Mouse (Mus musculus): Measurements from ENCODE around the gene Tstd1. TPM values are rescaled to one million over a fixed set of nuclear protein-coding genes. Genes with fewer than 3 reads are reported as not detected.

The Tstd1 gene
- polyA plus RNA-seq, 1 experiment from 2014 or later = 4.2 TPM

DNA sequence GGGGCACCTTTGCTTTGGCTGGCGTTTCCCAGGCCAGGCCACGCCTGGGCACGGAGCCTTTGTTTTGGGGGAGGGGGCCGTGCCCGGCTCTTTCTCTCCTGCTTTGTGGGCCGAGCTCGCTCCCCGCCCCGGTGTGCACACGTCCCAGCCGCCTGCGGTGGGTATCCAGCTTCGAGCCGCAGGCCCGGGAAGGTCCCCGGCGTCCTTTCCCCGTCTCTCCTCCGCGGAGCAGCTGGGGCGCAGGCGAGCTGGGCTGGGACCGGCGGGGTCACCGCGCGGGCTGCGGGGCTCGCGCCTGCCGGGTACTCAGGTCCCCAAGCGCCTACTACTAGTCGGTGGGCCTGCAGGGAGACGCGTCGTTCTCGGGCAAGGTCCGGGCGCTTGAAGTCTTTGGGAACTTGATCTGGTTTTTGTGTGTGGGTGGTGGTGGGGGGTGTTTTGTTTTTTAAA, 7.2 kb upstream of the Tstd1 start:
- Histone ChIP-seq H3K27ac (ENCODE audit: low read length) (peak overlapping the region; percentile 92), H3K4me3 (ENCODE audit: low read length) (peak overlapping the region; percentile 83), H3K9ac (ENCODE audit: low read length) (peak overlapping the region; percentile 99), H3K4me2 (ENCODE audit: low read depth, low read length) (peak overlapping the region; percentile 78), H3K9me3 (replicated peaks; ENCODE audit: control insufficient read depth, low read length) (no peaks in the 10 kb centered on the region), H3K27me3 (ENCODE audit: control insufficient read depth, insufficient read depth, low read length) (peaks cover 5% of the 10 kb centered on the region; the same call in 1 of the 2 replicates), H3K36me3 (ENCODE audit: control insufficient read depth, insufficient read depth) (peaks cover 12% of the 10 kb centered on the region), H3K4me1 (ENCODE audit: control insufficient read depth, insufficient read depth, low read length) (peaks cover 11% of the 10 kb centered on the region)
- ATAC-seq (replicated peaks; ENCODE audit: extremely low read depth, insufficient read depth, low FRiP score) = peak; percentile 67
- under 1% methylated on average over 39 of the region's 39 CpGs for WGBS

DNA sequence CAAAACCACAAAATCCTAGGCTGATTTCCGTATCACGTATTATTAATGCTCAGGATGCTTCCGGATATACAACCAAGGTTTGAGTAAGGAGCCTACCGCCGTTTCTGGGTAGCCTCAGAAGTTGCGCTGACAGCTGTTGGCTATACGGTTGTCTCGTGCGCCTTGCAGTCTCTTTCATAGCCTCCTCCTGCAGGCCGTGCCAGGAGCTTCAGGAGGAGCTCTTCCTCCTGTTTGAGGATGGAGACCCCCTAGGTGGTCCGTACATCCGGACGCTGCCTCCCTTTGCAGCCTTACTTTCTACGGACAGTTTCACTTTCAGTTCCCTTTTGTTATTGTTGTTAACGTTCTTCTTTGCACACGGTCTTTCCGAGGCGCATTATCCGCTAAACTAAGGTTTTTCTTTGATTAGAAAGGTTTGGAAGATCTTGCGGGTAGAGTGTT, 6.7 kb upstream of the Tstd1 start:
- Histone ChIP-seq H3K9me3 (replicated peaks; ENCODE audit: control insufficient read depth, low read length) (no peaks in the 10 kb centered on the region), H3K27me3 (ENCODE audit: control insufficient read depth, insufficient read depth, low read length) (peaks cover 5% of the 10 kb centered on the region; the same call in 1 of the 2 replicates)

DNA sequence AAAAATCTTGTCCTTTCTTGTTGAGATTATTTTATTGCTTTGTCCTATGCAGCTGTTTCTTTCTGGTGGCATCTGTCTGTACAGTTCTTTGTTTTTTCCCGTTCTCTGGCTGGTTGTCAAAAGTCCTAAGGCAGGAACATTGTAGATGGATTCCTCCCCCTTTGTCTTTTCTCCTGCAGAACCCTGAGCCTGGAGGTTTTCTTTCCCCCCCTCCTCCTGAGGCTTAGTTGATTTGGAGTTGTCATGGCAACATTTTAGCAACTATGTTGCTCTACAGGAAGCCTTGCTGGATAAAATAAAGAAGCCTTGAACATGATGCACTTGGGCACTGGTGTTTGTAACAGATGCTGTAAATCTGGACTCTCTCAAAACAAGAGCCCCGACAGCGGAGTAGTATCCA, 6.2 kb upstream of the Tstd1 start:
- Histone ChIP-seq H3K27ac (ENCODE audit: low read length) (peak overlapping the region; percentile 92), H3K27me3 (ENCODE audit: control insufficient read depth, insufficient read depth, low read length) (peaks cover 5% of the 10 kb centered on the region; the same call in 1 of the 2 replicates), H3K4me1 (ENCODE audit: control insufficient read depth, insufficient read depth, low read length) (peaks cover 11% of the 10 kb centered on the region), H3K9ac (ENCODE audit: low read length) (peak overlapping the region; percentile 99), H3K4me3 (ENCODE audit: low read length) (peak overlapping the region; percentile 83), H3K36me3 (ENCODE audit: control insufficient read depth, insufficient read depth) (peaks cover 20% of the 10 kb centered on the region), H3K9me3 (replicated peaks; ENCODE audit: control insufficient read depth, low read length) (no peaks in the 10 kb centered on the region), H3K4me2 (ENCODE audit: low read depth, low read length) (peak overlapping the region; percentile 78)
- no peak for ATAC-seq (replicated peaks; ENCODE audit: extremely low read depth, insufficient read depth, low FRiP score)
- WGBS = 51% methylated on average over 3 of the region's 3 CpGs

More for the DNA sequence above, 6.7 kb upstream of the Tstd1 start:
- Histone ChIP-seq H3K36me3 (ENCODE audit: control insufficient read depth, insufficient read depth) (peaks cover 15% of the 10 kb centered on the region), H3K4me3 (ENCODE audit: low read length) (peak overlapping the region; percentile 83), H3K9ac (ENCODE audit: low read length) (peak overlapping the region; percentile 99), H3K27ac (ENCODE audit: low read length) (peak overlapping the region; percentile 92), H3K4me2 (ENCODE audit: low read depth, low read length) (peak overlapping the region; percentile 78), H3K4me1 (ENCODE audit: control insufficient read depth, insufficient read depth, low read length) (peaks cover 11% of the 10 kb centered on the region)
- ATAC-seq (replicated peaks; ENCODE audit: extremely low read depth, insufficient read depth, low FRiP score) = 0 out of 2 replicates have a peak, but pooled peaks have one; percentile 23
- 1% methylated on average over 20 of the region's 20 CpGs for WGBS

DNA sequence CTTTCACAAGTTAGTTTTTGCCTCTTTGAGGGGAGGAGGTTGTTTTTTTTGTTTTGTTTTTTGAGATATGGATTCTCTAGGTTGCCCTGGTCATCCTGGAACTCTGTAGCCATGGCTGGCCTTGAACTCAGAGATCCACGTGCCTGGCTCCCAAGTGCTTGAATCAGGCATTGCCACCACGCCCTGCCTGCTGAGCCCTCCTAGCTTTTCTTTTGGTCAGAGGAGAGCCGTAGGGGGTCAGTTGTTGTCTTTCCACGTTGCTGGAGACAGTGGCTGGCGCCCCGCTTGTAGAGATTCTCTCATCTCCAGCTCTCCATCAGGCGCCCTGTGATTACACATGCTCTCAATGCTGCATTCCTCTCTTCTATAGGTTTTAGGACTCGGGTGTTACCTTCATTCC, 5.1 kb upstream of the Tstd1 start:
- no peak overlapping the region for H3K4me2 ChIP-seq (ENCODE audit: low read depth, low read length)
- no peak overlapping the region for H3K4me3 ChIP-seq (ENCODE audit: low read length)
- H3K27me3 ChIP-seq (ENCODE audit: control insufficient read depth, insufficient read depth, low read length) = peaks cover 5% of the 10 kb centered on the region; the same call in 1 of the 2 replicates
- 76% methylated on average over 8 of the region's 8 CpGs for WGBS
- no peaks in the 10 kb centered on the region for H3K9me3 ChIP-seq (replicated peaks; ENCODE audit: control insufficient read depth, low read length)
- no peak overlapping the region for H3K27ac ChIP-seq (ENCODE audit: low read length)
- ATAC-seq (replicated peaks; ENCODE audit: extremely low read depth, insufficient read depth, low FRiP score) = no peak
- no peak overlapping the region for H3K9ac ChIP-seq (ENCODE audit: low read length)
- peaks cover 11% of the 10 kb centered on the region for H3K4me1 ChIP-seq (ENCODE audit: control insufficient read depth, insufficient read depth, low read length)
- peaks cover 30% of the 10 kb centered on the region for H3K36me3 ChIP-seq (ENCODE audit: control insufficient read depth, insufficient read depth)

DNA sequence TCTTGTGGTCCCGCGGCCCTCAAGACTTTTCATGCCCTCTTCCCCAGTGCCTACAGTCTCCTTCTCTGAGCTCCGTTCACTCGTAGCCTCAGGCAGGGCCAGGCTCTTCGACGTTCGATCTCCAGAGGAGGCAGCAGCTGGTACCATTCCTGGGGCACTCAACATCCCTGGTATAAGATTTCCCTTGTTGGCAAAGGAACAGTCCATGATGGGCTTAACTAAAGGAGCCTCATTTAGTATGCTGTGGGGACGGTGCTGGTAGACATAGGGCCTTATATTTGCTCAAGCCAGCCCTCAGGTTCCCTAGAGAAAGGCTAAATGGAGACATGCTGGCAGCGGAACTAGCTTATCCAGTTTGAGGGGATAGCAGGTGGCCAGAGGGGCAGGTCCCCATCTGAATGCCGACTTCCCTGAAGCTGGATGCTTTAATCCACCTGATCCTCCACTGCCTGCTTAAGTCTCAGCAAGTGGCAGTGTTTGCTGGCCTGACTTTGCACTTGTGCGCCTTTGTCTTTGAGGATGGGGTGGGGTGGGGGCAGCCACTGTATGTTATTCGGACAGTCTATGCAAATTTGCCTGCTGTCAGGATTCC, 715 bp downstream of the Tstd1 start:
- H3K4me3 ChIP-seq (ENCODE audit: low read length) = no peak overlapping the region
- no peak overlapping the region for H3K4me2 ChIP-seq (ENCODE audit: low read depth, low read length)
- no peaks in the 10 kb centered on the region for H3K27me3 ChIP-seq (ENCODE audit: control insufficient read depth, insufficient read depth, low read length)
- whole genome bisulfite sequencing = 67% methylated on average over 12 of the region's 12 CpGs
- peaks cover 43% of the 10 kb centered on the region for H3K36me3 ChIP-seq (ENCODE audit: control insufficient read depth, insufficient read depth)
- 0 out of 2 replicates have a peak, but pooled peaks cover 3% of the 10 kb centered on the region for H3K4me1 ChIP-seq (ENCODE audit: control insufficient read depth, insufficient read depth, low read length)
- H3K27ac ChIP-seq (ENCODE audit: low read length) = no peak overlapping the region
- H3K9me3 ChIP-seq (replicated peaks; ENCODE audit: control insufficient read depth, low read length) = no peaks in the 10 kb centered on the region
- no peak for ATAC-seq (replicated peaks; ENCODE audit: extremely low read depth, insufficient read depth, low FRiP score)
- no peak overlapping the region for H3K9ac ChIP-seq (ENCODE audit: low read length)

DNA sequence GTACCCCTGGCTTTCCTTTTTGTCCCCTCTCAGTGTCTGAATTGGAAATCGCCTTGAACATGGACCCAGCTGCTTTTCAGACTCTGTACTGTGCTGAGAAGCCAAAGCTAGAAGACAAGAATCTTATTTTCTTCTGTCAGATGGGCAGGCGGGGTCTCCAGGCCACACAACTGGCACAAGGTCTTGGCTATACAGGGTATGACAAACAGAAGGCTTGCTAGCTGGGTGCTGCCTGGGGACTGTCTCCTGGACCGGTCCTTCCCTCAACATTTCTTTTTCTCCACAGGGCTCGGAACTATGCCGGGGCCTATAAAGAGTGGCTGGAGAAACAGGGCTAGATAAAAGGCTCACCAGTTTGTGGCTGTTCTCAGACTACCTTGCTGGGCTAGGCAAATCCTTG, 1.2 kb downstream of the Tstd1 start:
- H3K4me1 ChIP-seq (ENCODE audit: control insufficient read depth, insufficient read depth, low read length) = peaks cover 5% of the 10 kb centered on the region
- H3K9me3 ChIP-seq (replicated peaks; ENCODE audit: control insufficient read depth, low read length) = no peaks in the 10 kb centered on the region
- no peak overlapping the region for H3K27ac ChIP-seq (ENCODE audit: low read length)
- no peaks in the 10 kb centered on the region for H3K27me3 ChIP-seq (ENCODE audit: control insufficient read depth, insufficient read depth, low read length)
- peaks cover 43% of the 10 kb centered on the region for H3K36me3 ChIP-seq (ENCODE audit: control insufficient read depth, insufficient read depth)
- WGBS = 82% methylated on average over 5 of the region's 5 CpGs
- no peak for ATAC-seq (replicated peaks; ENCODE audit: extremely low read depth, insufficient read depth, low FRiP score)
- H3K9ac ChIP-seq (ENCODE audit: low read length) = no peak overlapping the region
- no peak overlapping the region for H3K4me3 ChIP-seq (ENCODE audit: low read length)
- no peak overlapping the region for H3K4me2 ChIP-seq (ENCODE audit: low read depth, low read length)

DNA sequence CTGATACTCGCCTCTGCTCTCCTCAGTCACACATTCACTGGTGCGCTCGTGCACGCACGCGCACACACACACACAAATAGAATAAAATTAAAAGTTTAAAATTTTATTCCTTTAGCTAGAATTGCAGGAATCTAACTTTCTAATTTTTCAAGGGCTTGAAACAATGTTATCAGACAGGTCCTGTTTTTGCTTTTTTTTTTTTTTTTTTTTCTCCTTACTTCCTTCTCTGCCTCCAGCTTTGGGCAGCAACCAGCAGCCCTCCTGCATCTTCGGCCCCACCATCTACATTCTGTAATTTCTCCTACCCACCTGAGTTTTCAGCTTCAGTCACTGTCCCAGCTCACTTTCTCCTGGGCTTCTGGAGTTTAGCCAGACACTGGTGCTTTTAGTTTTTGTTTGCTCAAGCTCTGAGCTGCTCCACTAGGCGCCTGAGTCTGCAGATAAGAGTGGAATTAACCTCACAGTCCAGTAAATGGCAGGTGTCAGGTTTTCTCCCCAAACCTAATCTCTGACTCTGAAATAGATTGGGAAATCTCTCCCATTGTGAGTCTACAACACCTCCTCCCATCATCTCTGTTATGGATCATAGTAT, 3.9 kb downstream of the Tstd1 start:
- Histone ChIP-seq H3K9me3 (replicated peaks; ENCODE audit: control insufficient read depth, low read length) (no peaks in the 10 kb centered on the region), H3K4me1 (ENCODE audit: control insufficient read depth, insufficient read depth, low read length) (peaks cover 9% of the 10 kb centered on the region), H3K4me3 (ENCODE audit: low read length) (no peak overlapping the region), H3K4me2 (ENCODE audit: low read depth, low read length) (no peak overlapping the region), H3K27ac (ENCODE audit: low read length) (no peak overlapping the region; the same call in 1 of the 2 replicates), H3K27me3 (ENCODE audit: control insufficient read depth, insufficient read depth, low read length) (no peaks in the 10 kb centered on the region), H3K9ac (ENCODE audit: low read length) (no peak overlapping the region), H3K36me3 (ENCODE audit: control insufficient read depth, insufficient read depth) (peaks cover 23% of the 10 kb centered on the region)
- WGBS = 74% methylated on average over 8 of the region's 8 CpGs
- ATAC-seq (replicated peaks; ENCODE audit: extremely low read depth, insufficient read depth, low FRiP score) = no peak

DNA sequence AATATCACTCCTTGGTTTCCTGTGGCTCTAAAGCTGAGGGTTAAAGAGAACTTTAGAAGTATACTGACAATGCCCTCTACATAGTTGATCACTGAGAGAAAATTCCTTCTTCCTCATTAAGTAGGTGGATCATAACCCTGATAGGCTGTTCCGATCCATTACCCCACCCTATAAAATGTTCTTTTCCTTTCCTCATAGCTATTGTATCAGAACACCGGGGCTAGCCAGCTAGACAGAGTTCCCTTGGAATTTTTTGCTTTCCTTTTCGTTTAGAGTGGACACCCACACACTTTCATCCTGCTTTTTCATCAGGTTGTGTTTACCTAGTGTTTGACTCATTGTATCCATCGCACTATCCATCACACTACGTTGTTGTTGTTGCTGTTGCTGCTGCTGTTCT, 6.0 kb downstream of the Tstd1 start:
- Histone ChIP-seq H3K4me3 (ENCODE audit: low read length) (no peak overlapping the region), H3K9ac (ENCODE audit: low read length) (no peak overlapping the region), H3K27ac (ENCODE audit: low read length) (peak overlapping the region; percentile 6), H3K36me3 (ENCODE audit: control insufficient read depth, insufficient read depth) (peaks cover 5% of the 10 kb centered on the region), H3K4me1 (ENCODE audit: control insufficient read depth, insufficient read depth, low read length) (peaks cover 9% of the 10 kb centered on the region), H3K4me2 (ENCODE audit: low read depth, low read length) (peak overlapping the region; percentile 22; the same call in 1 of the 2 replicates), H3K27me3 (ENCODE audit: control insufficient read depth, insufficient read depth, low read length) (no peaks in the 10 kb centered on the region), H3K9me3 (replicated peaks; ENCODE audit: control insufficient read depth, low read length) (no peaks in the 10 kb centered on the region)
- no peak for ATAC-seq (replicated peaks; ENCODE audit: extremely low read depth, insufficient read depth, low FRiP score)
- 33% methylated on average over 5 of the region's 5 CpGs for WGBS

DNA sequence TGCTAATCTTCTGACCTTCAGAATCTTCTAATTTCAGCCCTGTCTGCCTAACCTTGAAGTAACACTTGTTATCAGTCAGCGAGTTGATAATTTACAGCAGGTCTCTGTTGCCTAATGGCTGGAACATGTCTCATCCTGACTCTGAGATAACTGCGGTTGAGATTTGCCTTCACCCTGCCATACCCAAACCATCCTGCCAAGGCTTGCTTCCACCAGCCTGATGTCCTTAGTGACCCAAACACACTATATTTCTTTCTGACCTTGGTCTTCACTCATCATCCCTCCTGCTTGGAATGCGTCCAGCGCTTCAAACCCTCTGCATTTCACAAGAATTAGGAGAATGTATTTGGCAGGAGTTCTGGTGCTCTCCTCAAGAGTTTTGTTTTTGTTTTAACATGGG, 6.5 kb downstream of the Tstd1 start:
- peak; percentile 52 for ATAC-seq (replicated peaks; ENCODE audit: extremely low read depth, insufficient read depth, low FRiP score)
- Histone ChIP-seq H3K9me3 (replicated peaks; ENCODE audit: control insufficient read depth, low read length) (no peaks in the 10 kb centered on the region), H3K4me2 (ENCODE audit: low read depth, low read length) (peak overlapping the region; percentile 22; the same call in 1 of the 2 replicates), H3K36me3 (ENCODE audit: control insufficient read depth, insufficient read depth) (no peaks in the 10 kb centered on the region; the same call in 1 of the 2 replicates), H3K4me1 (ENCODE audit: control insufficient read depth, insufficient read depth, low read length) (peaks cover 9% of the 10 kb centered on the region), H3K27me3 (ENCODE audit: control insufficient read depth, insufficient read depth, low read length) (no peaks in the 10 kb centered on the region), H3K4me3 (ENCODE audit: low read length) (no peak overlapping the region), H3K9ac (ENCODE audit: low read length) (no peak overlapping the region), H3K27ac (ENCODE audit: low read length) (peak overlapping the region; percentile 6)
- 33% methylated on average over 4 of the region's 4 CpGs for WGBS
